Mouse (Mus musculus): ENCODE data around the gene Tgds.
A peak's percentile ranks its signal among the peaks of the same experiment; 100 is the strongest.
"Not testable (repeated sequence)": the region's sequence is repeated elsewhere in the genome, so short reads cannot be mapped to it uniquely, and the experiment has no call there.

Gene Tgds

DNA sequence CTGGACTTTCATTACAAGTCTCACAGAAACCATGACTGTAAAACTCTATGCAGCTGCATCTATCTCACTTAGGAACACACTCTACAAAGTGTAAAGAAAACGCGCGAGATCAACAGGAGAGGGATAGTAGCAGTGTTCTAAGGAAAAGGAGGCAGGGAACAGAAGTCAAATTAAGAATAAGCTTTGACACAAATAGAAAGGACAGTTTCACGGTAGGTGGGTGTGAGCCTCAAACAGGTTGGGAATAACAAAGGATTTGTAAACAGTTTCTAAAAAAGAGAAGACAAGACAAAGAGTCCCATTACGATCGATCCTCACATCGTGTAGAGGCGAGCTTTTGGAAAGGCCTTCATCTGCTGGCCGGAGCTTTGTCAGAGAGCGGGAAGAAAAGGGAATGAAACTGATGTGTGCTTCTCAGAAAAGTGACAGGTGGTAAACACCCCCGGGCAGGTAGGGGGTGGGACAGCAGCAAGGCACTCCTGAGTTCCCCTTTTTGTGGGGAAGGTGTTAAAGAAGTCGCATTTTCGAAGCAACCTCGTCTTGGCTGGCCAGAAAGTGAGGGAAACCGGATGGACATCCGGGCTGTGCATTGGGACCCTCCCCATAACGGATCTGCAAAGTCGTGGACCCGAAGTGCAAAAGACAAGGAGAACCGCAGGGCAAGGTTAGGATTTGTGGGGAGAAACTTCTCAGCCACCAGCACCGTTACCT lies 469 bp downstream of the Tgds start:
- no peak for DNase-seq (ENCODE audit: low read depth, low spot score)

DNA sequence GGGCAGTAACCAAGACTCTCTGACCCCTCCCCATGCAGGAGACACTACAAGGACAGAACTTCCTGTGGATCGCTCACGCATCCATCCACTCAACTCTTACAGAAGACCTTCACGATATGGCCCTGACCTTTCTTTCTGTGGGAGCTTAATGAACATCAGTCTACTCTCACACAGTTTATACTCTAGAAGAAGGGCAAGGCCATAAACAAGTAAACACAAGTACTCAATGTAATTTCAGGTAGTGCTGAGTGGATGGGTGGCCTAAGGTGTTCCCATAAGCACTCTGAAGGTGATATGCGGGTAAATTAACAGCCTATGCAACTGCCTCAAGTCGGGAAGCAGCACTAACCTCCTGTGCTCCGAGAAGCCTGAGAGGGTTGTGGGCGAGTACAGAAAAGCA lies 1.1 kb downstream of the Tgds start:
- DNase-seq (ENCODE audit: low read depth, low spot score) = no peak

- no peak for DNase-seq (ENCODE audit: low read depth, low spot score)
Measured at GRCm38 (mm10) chr14:118126301-118126700, 6.3 kb downstream of the Tgds start.

- DNase-seq (ENCODE audit: low read depth, low spot score) = no peak
Measured at GRCm38 (mm10) chr14:118124771-118125170, 7.8 kb downstream of the Tgds start.

GRCm38 (mm10) chr14:118124129-118124528 lies 8.4 kb downstream of the Tgds start:
- no peak for DNase-seq (ENCODE audit: low read depth, low spot score)

DNA sequence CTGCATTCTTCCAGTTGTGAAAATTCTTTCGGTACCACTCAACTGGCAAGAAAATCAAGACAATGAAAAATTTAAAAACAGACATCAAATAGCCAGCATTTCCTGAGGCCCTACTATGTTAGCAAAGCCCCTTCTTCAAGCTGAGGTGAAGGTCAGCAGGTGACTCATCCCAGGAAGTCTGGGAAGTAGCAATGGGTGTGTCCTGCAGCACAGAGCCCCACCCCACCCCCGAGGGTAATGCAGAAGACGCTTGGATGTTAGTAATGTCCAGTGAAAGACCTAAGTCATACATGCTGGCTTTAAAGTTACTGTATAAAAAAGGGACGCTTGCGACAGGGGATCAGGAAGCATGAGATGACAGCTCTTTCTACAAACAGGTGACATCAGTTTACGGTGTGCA lies 19.4 kb downstream of the Tgds start:
- no peak for DNase-seq (ENCODE audit: low read depth, low spot score)

GRCm38 (mm10) chr14:118107479-118107878 lies 25.1 kb downstream of the Tgds start:
- not testable (repeated sequence) for DNase-seq (ENCODE audit: low read depth, low spot score)

DNA sequence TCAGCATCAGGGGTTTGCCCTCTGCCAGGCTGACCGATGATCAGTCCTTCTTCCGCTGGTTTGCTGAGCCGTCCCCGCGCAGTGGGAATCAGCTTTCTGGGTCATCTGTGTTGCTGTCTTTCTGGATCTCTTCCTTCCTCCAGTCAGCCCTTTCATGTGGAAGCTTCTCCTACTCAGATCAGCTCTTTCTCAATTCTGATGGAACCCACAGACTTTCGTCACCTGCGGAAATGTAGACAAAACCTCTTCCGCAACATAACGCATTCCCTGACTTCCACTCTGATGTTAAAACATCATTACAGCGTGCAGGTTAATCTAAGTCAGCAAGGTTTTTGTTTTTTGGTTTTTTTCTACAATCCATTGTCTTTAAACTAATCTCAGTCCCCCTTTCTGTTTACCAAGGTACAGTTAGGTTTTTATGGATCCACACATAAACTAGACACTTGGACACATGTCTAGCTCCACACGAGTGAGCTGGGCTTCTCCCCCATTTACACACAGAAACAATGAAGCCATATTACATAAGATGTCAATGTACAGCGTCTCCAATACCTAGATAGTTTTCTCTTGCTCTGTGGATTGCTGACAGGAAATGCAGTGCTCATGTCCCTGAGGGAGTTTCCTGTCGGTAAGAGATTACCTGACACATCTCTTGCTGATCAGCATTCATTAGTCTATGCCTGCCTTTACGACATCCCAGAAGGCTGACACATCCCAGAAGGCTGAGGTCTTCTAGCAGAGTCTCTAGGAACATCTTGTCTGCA lies 31.1 kb downstream of the Tgds start:
- no peak for DNase-seq (ENCODE audit: low read depth, low spot score)

GRCm38 (mm10) chr14:118098265-118098664 lies 34.3 kb downstream of the Tgds start:
- DNase-seq (ENCODE audit: low read depth, low spot score) = no peak

GRCm38 (mm10) chr14:118089806-118090392 lies 42.7 kb downstream of the Tgds start:
- DNase-seq (ENCODE audit: low read depth, low spot score) = no peak

DNA sequence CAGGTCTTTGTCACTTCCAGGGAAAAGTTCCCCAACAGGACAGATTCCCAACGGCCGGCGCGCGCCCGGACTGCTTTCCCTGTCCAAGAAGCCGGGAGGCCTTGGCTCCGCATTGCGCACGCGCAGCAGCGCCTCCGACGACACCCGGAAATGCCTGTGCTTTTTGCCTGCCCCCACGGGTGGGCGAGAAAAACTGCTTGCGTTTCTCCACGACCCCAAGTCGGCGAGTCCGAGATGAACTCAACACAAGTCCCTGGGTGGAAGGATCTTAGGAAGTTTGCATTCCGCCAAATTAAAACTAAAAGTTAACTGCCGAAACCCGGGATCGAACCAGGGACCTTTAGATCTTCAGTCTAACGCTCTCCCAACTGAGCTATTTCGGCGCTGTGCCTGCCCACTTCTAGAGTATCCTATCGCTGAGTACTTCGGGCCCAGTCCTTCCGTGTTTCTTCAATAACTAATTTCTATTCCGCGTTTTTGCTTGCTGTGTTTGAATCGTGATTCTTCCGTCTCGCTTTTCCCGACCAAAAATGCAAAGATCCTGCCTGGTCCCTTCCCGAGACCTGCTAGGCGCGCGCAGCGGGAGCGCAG lies 43.2 kb downstream of the Tgds start:
- peak; percentile 69 for DNase-seq (ENCODE audit: low read depth, low spot score)

- no peak for DNase-seq (ENCODE audit: low read depth, low spot score)
Measured at GRCm38 (mm10) chr14:118088437-118089207, 43.9 kb downstream of the Tgds start.

- DNase-seq (ENCODE audit: low read depth, low spot score) = no peak
Measured at GRCm38 (mm10) chr14:118086271-118087035, 46.1 kb downstream of the Tgds start.

DNA sequence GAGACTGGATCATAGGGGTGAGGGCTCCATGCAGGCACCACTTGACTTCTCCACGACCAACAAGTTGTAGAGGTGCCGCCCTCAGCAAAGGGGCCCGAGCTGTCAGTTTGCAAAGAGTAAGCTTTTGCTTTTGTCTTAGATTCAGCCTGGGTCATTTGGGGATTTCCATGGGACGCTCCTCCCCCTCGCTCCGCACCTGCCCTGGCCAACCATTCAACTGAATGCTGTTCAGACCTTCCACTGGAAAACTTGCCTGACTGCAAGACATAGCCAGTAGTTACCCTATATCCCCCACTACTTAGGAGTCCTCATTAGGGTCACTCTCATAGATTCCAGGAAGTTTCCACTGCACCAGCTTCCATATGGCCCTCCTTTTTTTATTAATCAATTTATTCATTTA lies 48.7 kb downstream of the Tgds start:
- DNase-seq (ENCODE audit: low read depth, low spot score) = no peak

- DNase-seq (ENCODE audit: low read depth, low spot score) = no peak
Measured at GRCm38 (mm10) chr14:118080606-118081005, 51.9 kb downstream of the Tgds start.

- DNase-seq (ENCODE audit: low read depth, low spot score) = no peak
Measured at GRCm38 (mm10) chr14:118070100-118070499, 62.5 kb downstream of the Tgds start.

- no peak for DNase-seq (ENCODE audit: low read depth, low spot score)
Measured at GRCm38 (mm10) chr14:118069439-118070079, 63.0 kb downstream of the Tgds start.

Data from brain, embryonic 18.5 days (tissue).